Mouse (Mus musculus) layer of hippocampus, postnatal 36 days (tissue): ENCODE measurements around the gene Esp8. TPM values are rescaled to one million over a fixed set of nuclear protein-coding genes. Genes with fewer than 3 reads are reported as not detected.
"Not testable (repeated sequence)": the region's sequence is repeated elsewhere in the genome, so short reads cannot be mapped to it uniquely, and the experiment has no call there.

ENCODE experiments used
- DNase-seq, 2 experiments: peaks; one replicate each; pipeline ENCODE4 v3.0.0; 2022
- total RNA-seq, 2 experiments: library from RNA; stranded (reverse); gene quantifications; 2 replicates each; pipeline ENCODE4 v1.2.3; 2021

Esp8 gene
- not detected for total RNA-seq

DNA sequence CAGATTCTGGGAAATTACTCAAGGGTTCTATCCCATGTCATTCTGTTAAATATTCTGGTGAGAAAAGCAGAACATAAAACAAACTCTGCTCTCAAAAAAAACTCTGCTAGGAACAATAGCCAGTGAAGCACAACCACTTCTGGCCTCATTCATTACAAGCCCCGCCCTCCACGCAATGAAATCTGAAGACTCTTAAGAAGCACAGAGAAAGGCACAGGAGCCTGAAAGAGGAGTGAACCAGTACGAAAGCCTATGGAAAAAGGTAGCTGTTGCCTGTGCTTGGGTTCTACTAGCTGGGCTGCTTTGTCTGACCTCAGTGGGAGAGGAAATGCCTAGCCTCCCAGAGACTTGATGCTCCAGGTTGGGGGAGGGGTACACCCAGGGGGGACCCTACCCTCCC, at the start of gene Esp8:
Esp8 (plus strand) TSS at position 205 of the 400 bp plus-strand sequence.
- DNase-seq: no peak

DNA sequence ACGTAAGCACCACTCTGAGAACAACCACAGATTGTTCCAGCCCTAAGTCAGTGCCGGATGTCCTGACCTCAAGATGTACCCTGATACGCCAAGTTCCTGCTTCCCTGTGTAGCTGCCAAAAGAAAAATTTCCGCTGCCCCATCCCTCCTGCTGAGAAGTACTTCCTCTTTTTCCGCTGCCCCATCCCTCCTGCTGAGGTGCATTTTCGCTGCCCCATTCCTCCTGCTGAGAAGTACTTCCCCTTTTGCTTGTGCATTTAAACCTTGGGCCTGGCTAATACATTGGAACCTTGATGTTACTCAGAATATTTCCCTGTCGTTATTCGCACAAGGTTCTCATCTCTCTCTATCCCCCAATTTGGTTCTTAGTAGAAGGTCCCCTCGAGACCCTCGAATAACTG, 36.3 kb upstream of the Esp8 start:
- DNase-seq: not testable (repeated sequence)

DNA sequence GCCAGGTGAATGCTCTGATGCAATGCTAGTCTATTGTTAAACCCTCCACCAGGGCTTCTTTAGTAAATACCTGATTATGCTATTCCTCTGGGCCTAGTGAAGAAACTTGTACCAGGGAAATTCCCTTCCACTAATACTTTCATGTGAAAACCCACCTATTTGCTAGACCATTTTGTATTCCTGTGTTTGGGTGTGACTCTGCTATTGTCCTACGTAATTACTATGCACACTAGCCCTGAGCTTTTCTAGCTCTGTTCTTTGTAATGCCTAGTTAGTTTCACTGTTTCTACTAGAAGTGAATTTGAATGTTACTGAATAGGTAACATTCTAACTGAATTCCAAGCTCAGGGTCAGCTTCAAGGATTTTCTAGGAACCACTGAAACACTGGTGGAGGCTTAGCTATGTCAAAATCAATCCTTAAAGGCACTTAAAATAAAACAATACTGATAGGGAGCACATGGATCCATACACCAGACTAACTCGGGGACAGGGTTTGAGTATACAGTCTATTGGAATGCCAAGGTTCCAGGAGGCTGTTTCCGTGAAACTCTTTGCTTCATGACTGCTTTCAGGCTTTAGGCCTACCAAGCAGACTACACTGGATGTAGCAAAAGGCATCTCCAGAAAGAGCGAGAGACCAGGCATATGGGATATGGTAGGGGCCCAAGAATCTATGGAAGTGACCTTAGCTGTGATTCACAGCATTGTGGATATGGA, 24.2 kb upstream of the Esp8 start:
- DNase-seq: not testable (repeated sequence)

DNA sequence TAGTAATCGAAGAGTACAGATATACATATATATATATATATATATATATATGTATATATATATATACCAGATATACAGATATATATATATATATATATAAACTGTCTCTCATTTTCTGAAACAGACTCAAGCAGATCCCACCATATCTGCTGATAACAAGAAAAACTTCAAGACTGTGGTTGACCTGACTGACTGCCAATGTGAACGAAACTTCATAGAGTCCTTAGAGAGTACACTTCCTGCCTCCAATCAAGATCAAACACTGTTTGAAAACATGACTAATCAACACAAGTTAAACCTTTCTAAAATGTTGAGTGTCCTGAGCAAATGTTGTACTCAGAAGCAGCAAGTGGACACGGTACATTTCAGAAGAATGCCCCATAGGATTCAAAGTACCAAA, 10.0 kb downstream of the Esp8 start:
- no peak for DNase-seq

DNA sequence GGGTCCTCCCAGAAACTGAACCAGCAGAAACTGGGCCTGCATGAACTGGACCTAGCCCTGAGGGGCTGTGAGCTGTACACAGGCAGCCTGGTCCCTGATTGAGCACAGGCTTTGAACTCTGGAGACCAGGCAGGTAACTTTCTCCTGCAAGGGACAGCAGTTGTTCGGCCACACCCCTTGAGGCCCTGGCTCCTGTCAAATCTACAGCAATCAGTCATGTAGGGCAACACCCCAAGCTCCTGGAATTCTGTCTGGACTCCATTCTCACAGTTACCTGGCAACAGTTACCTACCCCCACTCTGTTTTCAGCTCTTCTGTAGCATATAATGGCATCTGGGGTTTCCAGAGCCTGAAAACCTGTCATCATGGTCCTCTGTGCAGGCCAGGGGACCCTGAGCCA, 11.3 kb downstream of the Esp8 start:
- no peak for DNase-seq

DNA sequence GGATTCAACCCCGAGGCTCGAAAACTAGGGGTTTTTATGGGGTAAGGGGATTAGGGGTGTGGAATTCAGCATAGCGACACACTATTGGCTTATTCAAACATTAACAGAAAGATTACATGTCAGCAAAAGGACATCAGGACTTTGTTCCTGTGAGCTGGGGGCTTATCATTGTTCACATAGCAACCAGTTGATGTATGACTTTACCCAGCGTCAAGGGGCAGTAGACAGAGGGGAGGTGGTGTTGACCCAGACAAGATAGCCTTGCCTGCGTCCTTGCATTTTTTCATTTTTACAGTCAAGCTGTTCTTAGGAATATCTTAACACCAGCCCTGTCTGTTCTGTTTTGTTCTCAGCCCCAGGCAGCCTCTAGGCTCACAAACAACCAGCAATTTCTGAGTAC, 27.2 kb downstream of the Esp8 start:
- DNase-seq: not testable (repeated sequence)

- no peak for DNase-seq
Observed at GRCm38 (mm10) chr17:40553470-40553869, 33.6 kb downstream of the Esp8 start.

GRCm38 (mm10) chr17:40561207-40561606, 41.4 kb downstream of the Esp8 start, which contains the start of gene Esp6:
Gene Esp6, plus strand, starts transcription at chr17:40561507.
- DNase-seq: no peak

Other genes starting within 250 kb of the Esp8 start
- not detected for gene Crisp1, start 200.8 kb upstream of the Esp8 start, total RNA-seq
- not detected for gene Esp6, start 41.5 kb downstream of the Esp8 start, total RNA-seq
- not detected for gene Esp4, start 78.6 kb downstream of the Esp8 start, total RNA-seq
- gene Esp3, start 112.1 kb downstream of the Esp8 start, total RNA-seq: not detected
- gene Esp1, start 207.1 kb downstream of the Esp8 start, total RNA-seq: not detected